Mouse (Mus musculus) kidney, adult 2 months (tissue): ENCODE results near the gene Sdk2. TPM values are rescaled to one million over a fixed set of nuclear protein-coding genes. Genes with fewer than 3 reads are reported as not detected.

Experiments used
- DNase-seq: peaks from one replicate; pipeline ENCODE4 v3.0.0; 2021
- H3K27ac ChIP-seq: fragments of 200-500 bp; 2 replicates; pipeline ENCODE4 v1.5.1; 2012; ENCODE audit warnings: low read depth, low read length, control low read depth, inconsistent platforms; ENCODE audit not compliant: insufficient read depth
- H3K27me3 ChIP-seq: fragments of 200-500 bp; replicated peaks from 2 replicates; pipeline ENCODE4 v1.6.1; 2012; ENCODE audit warnings: mild to moderate bottlenecking, moderate library complexity, low read length, inconsistent platforms; ENCODE audit not compliant: control insufficient read depth, insufficient read depth
- H3K36me3 ChIP-seq: fragments of 200-500 bp; 2 replicates; pipeline ENCODE4 v1.6.1; 2012; ENCODE audit warnings: mild to moderate bottlenecking, moderate library complexity, low read length, inconsistent platforms; ENCODE audit not compliant: control insufficient read depth, insufficient read depth
- H3K4me1 ChIP-seq: fragments of 200-500 bp; 2 replicates; pipeline ENCODE4 v1.6.1; 2011; ENCODE audit warnings: low read length; ENCODE audit not compliant: control insufficient read depth, insufficient read depth
- H3K4me3 ChIP-seq: fragments of 200-500 bp; 2 replicates; pipeline ENCODE4 v1.5.1; 2011; ENCODE audit warnings: mild to moderate bottlenecking, low read depth, low read length, control low read depth; ENCODE audit not compliant: insufficient read depth
- CTCF ChIP-seq: fragments of 200-500 bp; conservative IDR thresholded peaks from 2 replicates; pipeline ENCODE4 v1.5.1; 2011; ENCODE audit warnings: low read depth, mild to moderate bottlenecking, control low read depth, low read length, moderate library complexity, mixed read lengths; ENCODE audit not compliant: insufficient read depth, insufficient read length
- POLR2A ChIP-seq: fragments of 200-500 bp; IDR thresholded peaks from one replicate; pipeline ENCODE4 v1.6.1; 2011; ENCODE audit warnings: low read depth, low read length, control low read depth
- WGBS: fragments of 180-500 bp; shearing (Covaris S2); methylation state at CpG from one replicate; pipeline ENCODE4 v1.1.7; 2018; 5-methylcytosine and 5-hydroxymethylcytosine counted together
- polyA plus RNA-seq: library from polyadenylated mRNA; depleted of rRNA; stranded (reverse); fragments of >200 nt; gene quantifications from 2 replicates; pipeline ENCODE4 v1.2.3, GENCODE M21; 2012

The Sdk2 gene
- polyA plus RNA-seq, 1 experiment: 0.63 TPM

DNA sequence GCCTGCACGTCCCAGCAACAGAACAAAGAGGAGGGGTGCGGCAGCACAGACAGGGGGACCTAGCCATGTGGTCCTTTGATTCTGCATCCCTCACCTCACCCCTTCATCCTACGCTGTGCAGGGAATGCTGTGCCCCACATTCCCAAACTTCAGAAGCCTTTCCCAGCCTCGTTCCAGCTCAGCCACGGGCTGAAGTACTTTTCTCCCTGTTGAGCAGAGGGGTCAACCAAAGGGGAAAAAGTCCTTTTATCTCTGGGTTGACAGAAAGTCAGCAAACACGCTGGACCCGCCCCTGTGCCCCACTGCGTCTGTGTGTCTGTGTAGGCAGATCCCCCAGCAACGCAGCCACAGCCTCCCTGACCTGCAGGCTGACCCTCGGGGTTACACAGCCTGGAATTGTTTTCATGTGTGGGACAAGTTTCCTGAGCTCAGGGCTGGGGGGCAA lies 18.9 kb downstream of the Sdk2 start:
- TF ChIP-seq CTCF: no peak
- no peak for TF ChIP-seq POLR2A
- WGBS: 15% methylated on average over 10 of the region's 10 CpGs
- H3K27ac ChIP-seq: no peak overlapping the region

DNA sequence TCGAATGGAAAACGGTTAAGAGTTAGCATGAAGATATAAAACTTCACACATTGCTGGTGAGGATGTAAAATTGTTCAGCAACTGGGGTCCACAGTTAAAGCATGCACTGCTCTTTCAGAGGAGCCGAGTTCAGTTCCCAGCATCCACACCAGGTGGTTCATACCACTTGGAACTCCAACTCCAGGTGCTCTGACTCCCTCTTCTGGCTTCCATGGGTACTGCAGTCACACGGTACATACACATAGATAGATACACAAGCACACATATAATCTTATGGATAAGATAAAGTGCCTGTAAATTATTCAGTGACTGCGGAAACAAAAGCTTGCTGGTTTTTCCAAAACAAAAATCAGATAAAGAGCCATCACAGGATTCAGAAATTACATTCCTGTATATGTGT lies 19.9 kb downstream of the Sdk2 start:
- no peaks in the 10 kb centered on the region for H3K27me3 ChIP-seq
- no peak overlapping the region for H3K27ac ChIP-seq
- 97% methylated on average over 5 of the region's 5 CpGs for WGBS
- no peaks in the 10 kb centered on the region for H3K36me3 ChIP-seq
- TF ChIP-seq CTCF: no peak
- no peak for TF ChIP-seq POLR2A
- DNase-seq: no peak
- no peak overlapping the region for H3K4me3 ChIP-seq
- no peaks in the 10 kb centered on the region for H3K4me1 ChIP-seq

More for the DNA sequence above, 18.9 kb downstream of the Sdk2 start:
- H3K36me3 ChIP-seq: no peaks in the 10 kb centered on the region
- no peak overlapping the region for H3K4me3 ChIP-seq
- no peaks in the 10 kb centered on the region for H3K27me3 ChIP-seq
- no peak for DNase-seq
- no peaks in the 10 kb centered on the region for H3K4me1 ChIP-seq

GRCm38 (mm10) chr11:114044373-114044772 lies 22.5 kb downstream of the Sdk2 start:
- H3K36me3 ChIP-seq: no peaks in the 10 kb centered on the region
- no peaks in the 10 kb centered on the region for H3K4me1 ChIP-seq
- H3K4me3 ChIP-seq: no peak overlapping the region
- no peak for DNase-seq
- WGBS: 43% methylated on average over 4 of the region's 4 CpGs
- no peak overlapping the region for H3K27ac ChIP-seq
- TF ChIP-seq CTCF: no peak
- no peak for TF ChIP-seq POLR2A
- no peaks in the 10 kb centered on the region for H3K27me3 ChIP-seq

DNA sequence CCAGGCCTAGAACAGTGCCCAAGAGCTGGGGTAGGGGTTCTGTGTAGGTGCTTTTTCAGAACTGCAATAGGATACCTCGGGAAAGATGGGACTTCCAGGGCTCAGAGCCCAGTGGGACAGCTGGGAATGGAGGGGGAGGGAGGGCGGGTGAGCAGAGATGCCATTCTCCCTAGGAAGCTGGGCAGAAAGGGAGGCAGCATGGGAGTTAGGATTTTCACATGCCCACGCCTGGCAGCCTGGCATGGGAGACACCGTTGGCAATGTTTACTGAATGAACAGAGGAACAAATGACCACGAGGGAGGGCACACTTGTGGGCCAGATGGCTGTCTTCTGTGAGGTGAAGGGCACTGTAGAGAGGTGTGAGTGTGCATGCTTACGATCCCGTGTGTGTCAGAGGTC lies 23.3 kb downstream of the Sdk2 start:
- no peak for DNase-seq
- WGBS: 43% methylated on average over 7 of the region's 7 CpGs
- Histone ChIP-seq H3K27ac (no peak overlapping the region), H3K36me3 (no peaks in the 10 kb centered on the region), H3K27me3 (no peaks in the 10 kb centered on the region), H3K4me1 (no peaks in the 10 kb centered on the region), H3K4me3 (no peak overlapping the region)
- TF ChIP-seq POLR2A: no peak
- no peak for TF ChIP-seq CTCF

DNA sequence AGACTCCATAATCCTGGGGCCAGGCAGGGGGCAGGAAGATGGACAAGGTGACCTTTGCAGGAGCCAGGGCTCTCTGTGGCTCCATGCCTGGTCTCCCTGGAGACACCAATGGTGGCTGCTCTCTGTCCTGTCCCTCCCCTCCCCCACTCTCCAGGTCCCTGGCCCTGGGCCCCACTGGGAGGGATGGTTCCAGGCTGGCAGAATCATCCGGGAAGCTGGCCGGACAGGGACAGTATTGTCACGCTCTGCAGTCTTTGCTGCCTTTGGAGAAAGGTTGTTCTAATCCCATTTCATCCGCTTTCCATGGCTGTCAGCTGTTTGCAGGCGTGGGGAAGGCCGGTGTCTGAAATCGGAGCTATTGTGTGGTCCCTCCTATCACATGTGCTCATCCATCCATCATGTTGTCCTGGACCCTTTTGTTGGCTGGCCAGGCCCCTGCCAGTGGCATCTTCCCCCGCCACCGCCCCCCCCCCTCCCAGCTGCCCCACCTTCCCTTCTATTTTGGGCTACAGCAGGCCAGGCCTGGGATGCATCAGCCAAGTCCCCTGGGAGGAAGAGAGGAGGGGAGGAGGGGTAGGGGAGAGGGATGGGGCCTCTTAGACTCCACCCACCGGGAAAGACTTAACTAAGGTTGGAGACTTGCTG lies 26.3 kb downstream of the Sdk2 start:
- no peak overlapping the region for H3K4me3 ChIP-seq
- peak; percentile 28 for DNase-seq
- no peak for TF ChIP-seq POLR2A
- no peak for TF ChIP-seq CTCF
- H3K27me3 ChIP-seq: no peaks in the 10 kb centered on the region
- no peaks in the 10 kb centered on the region for H3K4me1 ChIP-seq
- no peak overlapping the region for H3K27ac ChIP-seq
- WGBS: 17% methylated on average over 10 of the region's 10 CpGs
- H3K36me3 ChIP-seq: no peaks in the 10 kb centered on the region

DNA sequence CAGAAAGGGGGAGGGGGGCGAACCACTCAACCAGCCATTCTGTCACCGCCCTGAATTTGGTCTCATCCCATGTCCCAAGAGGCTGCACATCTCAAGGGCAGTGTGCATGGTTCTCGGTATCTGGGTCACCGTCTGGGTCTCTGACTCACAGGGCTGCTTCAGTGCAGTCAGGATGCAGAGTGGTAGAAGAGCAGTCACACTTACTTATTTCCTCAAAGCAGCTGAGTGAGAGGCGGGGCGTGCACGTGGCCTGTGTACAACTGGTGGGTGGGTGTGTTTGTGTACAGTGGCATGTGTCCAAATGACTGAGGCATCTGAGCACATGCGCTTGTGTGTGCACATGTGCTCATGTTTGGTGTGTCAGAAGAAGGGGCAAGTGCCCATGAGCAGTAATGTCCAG lies 28.8 kb downstream of the Sdk2 start:
- WGBS: 61% methylated on average over 8 of the region's 8 CpGs
- no peaks in the 10 kb centered on the region for H3K4me1 ChIP-seq
- H3K4me3 ChIP-seq: no peak overlapping the region
- no peaks in the 10 kb centered on the region for H3K36me3 ChIP-seq
- no peaks in the 10 kb centered on the region for H3K27me3 ChIP-seq
- TF ChIP-seq CTCF (no peak), POLR2A (no peak)
- peak; percentile 5 for DNase-seq
- H3K27ac ChIP-seq: no peak overlapping the region

DNA sequence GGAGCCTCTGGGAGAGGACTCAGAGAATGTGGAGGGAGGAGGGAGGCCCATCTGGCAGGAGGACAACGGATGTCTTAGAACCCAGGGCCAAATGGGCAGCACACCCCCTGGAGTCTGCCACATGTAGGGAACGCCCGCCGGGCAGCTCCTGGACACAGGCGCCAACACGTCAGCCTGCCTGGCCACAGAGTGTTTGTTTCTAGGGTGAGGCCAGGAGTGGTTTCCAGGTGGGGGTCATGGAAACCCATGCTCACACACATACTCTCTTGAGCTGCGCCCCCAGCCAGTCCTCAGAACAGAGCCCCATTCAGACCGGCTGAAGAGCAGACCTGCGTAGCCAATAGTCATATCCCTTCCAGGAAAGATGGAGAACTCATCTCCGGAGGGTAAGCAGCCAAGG lies 35.4 kb downstream of the Sdk2 start:
- no peak for DNase-seq
- Histone ChIP-seq H3K27ac (no peak overlapping the region), H3K27me3 (no peaks in the 10 kb centered on the region), H3K36me3 (no peaks in the 10 kb centered on the region), H3K4me3 (no peak overlapping the region), H3K4me1 (no peaks in the 10 kb centered on the region)
- WGBS: 89% methylated on average over 10 of the region's 10 CpGs
- TF ChIP-seq CTCF (no peak), POLR2A (no peak)
